Mouse (Mus musculus) forebrain, embryonic 12.5 days (tissue): ENCODE measurements around the gene Hoxa13. TPM values are rescaled to one million over a fixed set of nuclear protein-coding genes. Genes with fewer than 3 reads are reported as not detected.

Source experiments
- ATAC-seq: fragments of 200-750 bp; cut with Nextera tagmentation; 2 replicates; pipeline ENCODE4 v1.8.0; 2017; ENCODE audit warnings: moderate TSS enrichment; ENCODE audit not compliant: low FRiP score
- H3K27ac ChIP-seq: fragments of 300-500 bp; sonication (generic); 2 replicates; pipeline ENCODE4 v1.5.1; 2016; ENCODE audit warnings: mild to moderate bottlenecking
- H3K27me3 ChIP-seq: fragments of 300-500 bp; sonication (generic); 2 replicates; pipeline ENCODE4 v1.6.1; 2016; ENCODE audit warnings: mild to moderate bottlenecking
- H3K36me3 ChIP-seq: fragments of 300-500 bp; sonication (generic); replicated peaks from 2 replicates; pipeline ENCODE4 v1.6.1; 2016; ENCODE audit warnings: mild to moderate bottlenecking
- H3K4me1 ChIP-seq: fragments of 300-500 bp; sonication (generic); 2 replicates; pipeline ENCODE4 v1.6.1; 2016
- H3K4me2 ChIP-seq: fragments of 300-500 bp; sonication (generic); 2 replicates; pipeline ENCODE4 v1.6.1; 2016; ENCODE audit warnings: mild to moderate bottlenecking, moderate library complexity
- H3K4me3 ChIP-seq: fragments of 300-500 bp; sonication (generic); replicated peaks from 2 replicates; pipeline ENCODE4 v1.5.1; 2016; ENCODE audit warnings: mild to moderate bottlenecking
- H3K9ac ChIP-seq: fragments of 300-500 bp; sonication (generic); 2 replicates; pipeline ENCODE4 v1.6.1; 2016; ENCODE audit warnings: mild to moderate bottlenecking
- H3K9me3 ChIP-seq: fragments of 300-500 bp; sonication (generic); 2 replicates; pipeline ENCODE4 v1.6.1; 2016
- WGBS: fragments of 180-500 bp; shearing (Covaris S2); methylation state at CpG from one replicate; pipeline ENCODE4 v1.1.7; 2016; 5-methylcytosine and 5-hydroxymethylcytosine counted together
- microRNA counts: library from miRNA; unstranded; fragments of <30 nt; microRNA quantifications from one replicate; lab custom pipeline; 2017
- microRNA-seq: library from miRNA; unstranded; fragments of <30 nt; microRNA quantifications from one replicate; pipeline ENCODE4, GENCODE M21; 2017
- polyA plus RNA-seq: library from polyadenylated mRNA; unstranded; fragments of >200 nt; fragmentation: Nextera tagmentation; extraction: Ambion mirVana; gene quantifications from 2 replicates; pipeline ENCODE4 v1.2.1, GENCODE M21; 2016

Gene Hoxa13
- polyA plus RNA-seq, 1 experiment from 2014 or later: not detected

- H3K27me3 ChIP-seq: peaks cover 99% of the 10 kb centered on the region
- no peak overlapping the region for H3K4me2 ChIP-seq
- WGBS: 9% methylated on average over 5 of the region's 5 CpGs
- no peaks in the 10 kb centered on the region for H3K36me3 ChIP-seq
- no peak overlapping the region for H3K27ac ChIP-seq
- peaks cover 13% of the 10 kb centered on the region for H3K4me1 ChIP-seq
- no peaks in the 10 kb centered on the region for H3K9me3 ChIP-seq
- H3K4me3 ChIP-seq: no peak overlapping the region
- no peak overlapping the region for H3K9ac ChIP-seq
- ATAC-seq: no peak
These were observed 46.4 kb downstream of the Hoxa13 start for GRCm38 (mm10) chr6:52214271-52214670.

DNA sequence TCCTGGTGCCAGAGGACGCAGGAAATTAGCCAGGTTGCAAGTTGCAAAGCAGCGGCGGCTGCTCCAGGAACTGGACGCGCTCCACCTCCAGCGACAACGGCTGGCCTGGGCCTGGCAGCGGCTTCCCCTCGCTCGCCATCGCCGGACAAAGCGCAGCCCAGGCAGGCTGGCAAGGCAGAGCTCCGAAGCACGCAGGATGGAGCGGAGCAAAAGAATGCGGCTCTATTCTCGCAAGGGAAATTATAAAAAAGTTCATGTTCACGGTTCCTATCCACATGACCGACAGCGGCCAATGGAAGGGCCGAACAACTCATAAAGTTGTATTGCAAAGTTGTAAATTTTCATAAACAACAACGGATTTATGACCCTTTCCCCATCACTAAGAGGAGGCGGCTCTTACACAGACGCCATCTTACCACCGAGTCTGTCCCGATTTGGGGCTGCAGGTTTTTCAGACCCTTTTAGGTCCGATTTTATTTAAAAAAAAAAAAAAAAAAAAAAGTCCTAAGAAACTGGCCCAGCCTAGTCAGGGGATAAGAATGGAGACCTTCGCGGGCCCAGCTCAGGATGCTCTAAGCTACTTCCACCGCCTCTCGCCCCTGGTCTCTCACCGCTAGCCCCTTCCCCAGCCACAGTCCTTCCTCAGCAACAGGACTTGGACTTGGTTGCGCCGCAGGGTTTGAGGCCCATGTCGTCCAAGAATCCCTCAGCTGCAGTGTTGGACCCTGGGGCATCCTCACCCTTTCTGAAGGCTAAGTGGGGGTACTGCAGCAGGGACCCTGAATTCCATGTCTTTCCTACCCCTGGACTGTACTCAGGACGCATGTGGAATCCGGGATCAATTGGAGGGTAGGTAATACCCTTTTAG is 47.3 kb downstream of the Hoxa13 start, which contains the start of the genes Hoxa3 and Gm28308:
TSS of gene Hoxa3 (minus strand) at position 218 of the 868 bp plus-strand sequence.
TSS of gene Gm28308 (minus strand) at position 221 of the 868 bp plus-strand sequence.
- Histone ChIP-seq H3K27me3 (peaks cover 99% of the 10 kb centered on the region), H3K36me3 (no peaks in the 10 kb centered on the region), H3K9me3 (no peaks in the 10 kb centered on the region), H3K4me2 (no peak within 1 kb of the TSS), H3K4me1 (peaks cover 19% of the 10 kb centered on the region), H3K9ac (no peak within 1 kb of the TSS), H3K27ac (no peak within 1 kb of the TSS), H3K4me3 (no peak within 1 kb of the TSS)
- WGBS: 2% methylated on average over 38 of the region's 38 CpGs
- no peak for ATAC-seq

- Histone ChIP-seq H3K4me3 (no peak overlapping the region), H3K27ac (no peak overlapping the region), H3K4me1 (peaks cover 20% of the 10 kb centered on the region), H3K27me3 (peaks cover 99% of the 10 kb centered on the region), H3K36me3 (no peaks in the 10 kb centered on the region), H3K9ac (no peak overlapping the region), H3K4me2 (no peak overlapping the region), H3K9me3 (no peaks in the 10 kb centered on the region)
- ATAC-seq: no peak
- WGBS: 1% methylated on average over 22 of the region's 22 CpGs
These were observed 48.0 kb downstream of the Hoxa13 start for GRCm38 (mm10) chr6:52212556-52213118.

GRCm38 (mm10) chr6:52211961-52212360 is 48.7 kb downstream of the Hoxa13 start:
- ATAC-seq: no peak
- H3K9ac ChIP-seq: no peak overlapping the region

DNA sequence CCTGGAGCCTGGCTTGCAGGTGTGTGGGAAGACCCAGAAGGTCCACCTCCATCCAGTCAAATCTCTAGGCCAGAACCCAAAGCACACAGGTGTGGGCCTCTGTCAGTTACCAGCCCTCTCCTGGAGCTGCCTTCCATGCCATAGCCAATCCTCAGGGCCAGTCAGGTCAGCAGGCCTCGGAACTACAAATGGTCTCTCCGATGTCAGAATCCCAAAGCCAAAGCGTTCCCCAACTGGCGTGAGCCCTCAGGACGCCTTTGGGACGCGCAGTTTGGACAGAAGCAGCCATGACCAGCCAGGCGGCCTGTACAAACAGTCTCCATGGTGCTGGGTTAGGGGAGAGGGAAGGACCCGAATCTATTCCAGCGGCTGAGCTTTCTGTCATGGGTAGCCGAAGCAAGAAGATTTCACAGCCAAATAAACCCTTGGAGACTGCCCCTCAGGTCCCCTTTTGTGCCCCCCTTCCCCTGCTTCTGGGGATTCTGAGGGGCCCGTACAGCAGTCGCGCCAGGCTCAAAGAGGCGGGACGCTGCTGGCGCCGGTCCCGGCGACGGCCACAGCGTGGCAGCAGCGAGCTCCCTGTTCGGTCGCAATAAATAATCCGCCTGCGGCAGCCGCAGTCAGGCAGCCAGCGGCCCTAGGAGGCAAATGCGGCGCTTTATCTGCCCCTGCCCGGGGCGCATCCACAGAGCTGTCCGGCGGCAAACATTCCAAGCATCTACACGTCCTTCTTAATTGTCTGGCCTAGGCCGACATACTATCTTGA is 49.3 kb downstream of the Hoxa13 start:
- no peak overlapping the region for H3K4me3 ChIP-seq
- no peak overlapping the region for H3K27ac ChIP-seq
- H3K4me1 ChIP-seq: peaks cover 10% of the 10 kb centered on the region; the same call in 1 of the 2 replicates
- H3K27me3 ChIP-seq: peaks cover 99% of the 10 kb centered on the region
- ATAC-seq: peak; percentile 75
- no peaks in the 10 kb centered on the region for H3K36me3 ChIP-seq
- H3K9ac ChIP-seq: no peak overlapping the region
- H3K4me2 ChIP-seq: no peak overlapping the region
- no peaks in the 10 kb centered on the region for H3K9me3 ChIP-seq
- under 1% methylated on average over 37 of the region's 37 CpGs for WGBS

More at GRCm38 (mm10) chr6:52211961-52212360, 48.7 kb downstream of the Hoxa13 start:
- Histone ChIP-seq H3K27me3 (peaks cover 99% of the 10 kb centered on the region), H3K27ac (no peak overlapping the region), H3K4me2 (no peak overlapping the region), H3K36me3 (no peaks in the 10 kb centered on the region), H3K4me3 (no peak overlapping the region), H3K4me1 (peaks cover 13% of the 10 kb centered on the region), H3K9me3 (no peaks in the 10 kb centered on the region)
- WGBS: 5% methylated on average over 13 of the region's 13 CpGs

GRCm38 (mm10) chr6:52209685-52210046 is 51.0 kb downstream of the Hoxa13 start:
- H3K4me2 ChIP-seq: no peak overlapping the region
- H3K27ac ChIP-seq: no peak overlapping the region
- no peak for ATAC-seq
- WGBS: 7% methylated on average over 12 of the region's 12 CpGs
- no peak overlapping the region for H3K4me3 ChIP-seq
- H3K9me3 ChIP-seq: no peaks in the 10 kb centered on the region
- no peak overlapping the region for H3K9ac ChIP-seq
- H3K36me3 ChIP-seq: no peaks in the 10 kb centered on the region
- peaks cover 10% of the 10 kb centered on the region; the same call in 1 of the 2 replicates for H3K4me1 ChIP-seq
- H3K27me3 ChIP-seq: peaks cover 99% of the 10 kb centered on the region

DNA sequence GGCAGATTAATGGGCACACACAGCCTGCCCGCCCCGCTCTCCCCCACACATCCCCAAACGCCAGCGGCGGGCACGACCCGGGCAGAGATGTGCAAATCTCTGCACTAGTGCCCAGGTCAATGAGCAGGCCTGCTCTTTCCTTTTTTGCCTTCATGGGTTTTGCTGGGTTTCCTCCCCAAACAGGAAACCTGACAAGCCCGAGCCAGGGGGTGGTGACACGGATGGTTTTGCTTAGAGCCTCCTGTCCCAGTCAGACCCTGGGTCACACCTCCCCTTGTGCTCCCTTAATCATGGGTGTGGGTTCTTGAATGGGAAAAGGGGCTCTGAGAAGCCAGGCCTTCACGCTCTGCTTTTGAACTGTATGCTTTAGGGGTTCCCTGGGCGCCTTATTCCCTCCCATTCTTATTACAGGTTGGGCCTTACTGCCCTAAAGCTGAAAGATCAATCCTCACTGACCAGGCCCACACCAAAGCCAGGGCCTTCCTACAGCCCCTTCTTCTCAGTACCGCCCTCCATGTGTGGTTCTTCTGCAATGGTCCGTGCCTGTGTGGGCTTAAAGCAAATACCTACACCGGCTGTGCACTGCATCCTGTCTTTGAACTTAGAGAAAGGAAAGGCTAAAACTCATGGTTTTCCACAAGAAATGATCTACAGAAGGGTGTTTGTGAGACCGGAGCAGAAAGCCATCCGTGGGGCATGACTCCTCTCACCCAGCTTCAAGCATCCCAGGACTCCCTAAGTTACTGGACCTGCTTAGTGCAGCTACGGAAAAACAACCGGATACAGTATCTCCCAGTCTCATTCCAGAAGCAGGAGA is 51.6 kb downstream of the Hoxa13 start:
- Histone ChIP-seq H3K4me2 (no peak overlapping the region), H3K27me3 (peaks cover 99% of the 10 kb centered on the region), H3K4me3 (no peak overlapping the region), H3K9me3 (no peaks in the 10 kb centered on the region), H3K9ac (no peak overlapping the region), H3K36me3 (no peaks in the 10 kb centered on the region), H3K4me1 (peaks cover 15% of the 10 kb centered on the region; the same call in 1 of the 2 replicates), H3K27ac (no peak overlapping the region)
- WGBS: 3% methylated on average over 17 of the region's 18 CpGs
- no peak for ATAC-seq

DNA sequence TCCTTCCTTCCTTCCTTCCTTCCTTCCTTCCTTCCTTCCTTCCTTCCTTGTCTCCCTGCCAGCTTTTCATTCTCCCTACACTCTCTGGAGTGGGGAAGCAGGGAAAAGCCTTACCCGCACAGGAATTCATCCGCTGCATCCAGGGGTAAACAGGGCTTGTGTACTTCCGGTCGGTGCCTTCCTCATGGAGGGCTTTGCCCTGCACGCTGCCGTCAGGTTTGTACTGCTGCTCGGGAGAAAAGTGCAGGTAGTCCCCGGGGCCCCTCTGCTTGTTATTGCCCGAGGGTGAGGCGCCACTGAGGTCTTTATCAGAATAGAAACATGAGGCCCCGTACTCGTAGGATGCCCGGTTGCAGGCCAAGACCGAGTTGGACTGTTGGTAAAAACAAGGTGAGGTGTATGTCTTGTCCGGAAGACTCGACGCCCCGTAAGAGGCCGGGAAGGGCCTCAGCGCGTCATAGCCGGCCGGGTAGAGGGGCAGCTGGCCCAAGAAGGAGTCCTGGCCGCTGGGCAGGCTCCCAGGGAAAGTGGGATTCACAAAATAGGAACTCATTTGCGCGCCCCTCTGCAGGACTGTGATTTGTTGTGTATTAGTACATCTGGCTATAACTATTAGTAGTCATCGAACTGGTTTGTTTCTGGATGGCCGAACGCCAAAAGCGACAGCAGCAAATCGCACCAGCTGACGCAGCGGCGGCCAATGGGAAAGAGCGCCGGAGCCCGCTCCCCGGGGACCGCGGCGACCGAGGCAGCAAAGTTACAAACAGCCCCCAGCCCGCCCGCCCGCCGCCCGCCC is 52.4 kb downstream of the Hoxa13 start, which contains the start of gene Hoxa6:
TSS of gene Hoxa6 (minus strand) at position 651 of the 796 bp plus-strand sequence.
- H3K27me3 ChIP-seq: peaks cover 99% of the 10 kb centered on the region
- no peak within 1 kb of the TSS for H3K4me2 ChIP-seq
- no peaks in the 10 kb centered on the region for H3K36me3 ChIP-seq
- ATAC-seq: no peak
- H3K9ac ChIP-seq: no peak within 1 kb of the TSS
- peaks cover 20% of the 10 kb centered on the region; the same call in 1 of the 2 replicates for H3K4me1 ChIP-seq
- no peak within 1 kb of the TSS for H3K27ac ChIP-seq
- no peak within 1 kb of the TSS for H3K4me3 ChIP-seq
- WGBS: 1% methylated on average over 44 of the region's 47 CpGs
- no peaks in the 10 kb centered on the region for H3K9me3 ChIP-seq

MicroRNA genes within 50 kb of the gene (microRNA counts, 519-probe panel; counts per million panel counts)
- microRNA mmu-miR-196b (lab: Ali Mortazavi, UCI): not detected

Small RNA genes lying within 50 kb of the gene (microRNA-seq; reads per million reads assigned to microRNA genes)
- gene Mir196b: 33.7 reads per million, percentile 40 among the genes with 10 or more reads in this experiment

Other genes starting within 250 kb of the Hoxa13 start
- 5.7 and 6.6 TPM in 2 replicates for gene Skap2, start 248.3 kb downstream of the Hoxa13 start, polyA plus RNA-seq
- gene Hoxa1, start 102.6 kb downstream of the Hoxa13 start, polyA plus RNA-seq: 0.19 and 0.31 TPM in 2 replicates
- not detected in 2 replicates for gene Hoxa2, start 96.0 kb downstream of the Hoxa13 start, polyA plus RNA-seq
- not detected in 2 replicates for gene 5730596B20Rik, start 83.4 kb downstream of the Hoxa13 start, polyA plus RNA-seq
- not detected in 2 replicates for gene Hoxa4, start 69.1 kb downstream of the Hoxa13 start, polyA plus RNA-seq
- not detected in 2 replicates for gene Hoxa5, start 56.3 kb downstream of the Hoxa13 start, polyA plus RNA-seq
- gene Hoxa6, start 52.2 kb downstream of the Hoxa13 start, polyA plus RNA-seq: not detected in 2 replicates
- gene Hoxa3, start 47.5 kb downstream of the Hoxa13 start, polyA plus RNA-seq: 0.32 TPM in 1 of 2 replicates, not detected in the other
- gene Gm28308, start 47.5 kb downstream of the Hoxa13 start, polyA plus RNA-seq: not detected in 2 replicates
- not detected in 2 replicates for gene Hoxa7, start 39.0 kb downstream of the Hoxa13 start, polyA plus RNA-seq
- gene Hoxa9, start 29.8 kb downstream of the Hoxa13 start, polyA plus RNA-seq: not detected in 2 replicates
- gene Hoxa10, start 20.0 kb downstream of the Hoxa13 start, polyA plus RNA-seq: not detected in 2 replicates
- not detected in 2 replicates for gene Hoxa11, start 15.1 kb downstream of the Hoxa13 start, polyA plus RNA-seq
- gene Evx1, start 52.6 kb upstream of the Hoxa13 start, polyA plus RNA-seq: not detected in 2 replicates